Mouse (Mus musculus): ENCODE measurements around the gene Efna2.

GRCm38 (mm10) chr10:80193976-80194375, 14.7 kb downstream of the Efna2 start:
- no peak for TF ChIP-seq CTCF (IDR thresholded peaks at IDR 0.05; ENCODE audit: extremely low read depth, insufficient read depth, insufficient read length, insufficient replicate concordance)
- no peak for TF ChIP-seq POLR2A (IDR thresholded peaks at IDR 0.05; ENCODE audit: low read depth, low read length)

Data from spleen, adult 2 months (tissue).